Mouse (Mus musculus): ENCODE measurements at regions not wholly inside any gene's neighbourhood (a gene's known extent, or its start where the extent isn't known, plus 50 kb on each side); places are given as distances from the start of the nearest gene placed in this dataset.
A peak's percentile ranks its signal among the peaks of the same experiment; 100 is the strongest.

DNA sequence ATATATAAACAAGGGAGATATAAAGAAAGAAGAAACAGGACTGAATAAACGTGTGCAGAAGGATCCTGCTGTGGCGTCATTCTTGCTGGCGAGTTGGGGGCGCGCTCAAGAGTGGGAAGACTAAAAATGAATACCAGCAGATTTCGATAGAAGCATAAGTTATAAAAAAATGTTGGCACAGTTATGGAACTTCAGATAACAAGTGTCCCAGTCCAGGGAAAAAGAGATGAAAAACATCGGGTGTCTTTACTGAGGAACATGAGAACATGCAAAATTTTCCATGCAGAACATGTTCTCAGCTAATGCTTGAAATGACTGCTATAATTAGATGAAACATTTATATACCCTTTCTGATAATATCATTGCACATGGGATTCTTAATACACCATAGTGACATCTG, 1587.3 kb upstream of the Cdh20 start:
- DNase-seq (ENCODE audit: extremely low spot score in 1 of 2, low spot score in 1 of 2), result peak; percentile 1 to 27

Data from frontal cortex, adult 2 months (tissue).